Mouse (Mus musculus) CH12.LX (cell line): Measurements from ENCODE around the gene Car10. TPM values are rescaled to one million over a fixed set of nuclear protein-coding genes. Genes with fewer than 3 reads are reported as not detected.

Source experiments
- DNase-seq: peaks from one replicate; pipeline ENCODE4 v3.0.0-alpha.2; 2013; ENCODE audit errors: extremely low read depth
- H3K27ac ChIP-seq: 2 replicates; pipeline ENCODE4 v1.5.1; 2012; ENCODE audit warnings: low read depth, mild to moderate bottlenecking, control low read depth, moderate library complexity; ENCODE audit not compliant: insufficient read depth
- H3K27me3 ChIP-seq: replicated peaks from 2 replicates; pipeline ENCODE3; 2012; ENCODE audit warnings: inconsistent platforms
- H3K36me3 ChIP-seq, 2 experiments: replicated peaks in 1 of 2; 2 replicates each; pipeline versions ENCODE3 to v1.6.1; 2012; ENCODE audit warnings: inconsistent platforms in 1 of 2, low read length in 1 of 2, mild to moderate bottlenecking in 1 of 2, mixed read lengths in 1 of 2, moderate library complexity in 1 of 2; ENCODE audit not compliant: control insufficient read depth in 1 of 2, insufficient read depth in 1 of 2
- H3K4me1 ChIP-seq, 2 experiments: 2 replicates each; pipeline ENCODE4 v1.6.1; 2012; ENCODE audit warnings: inconsistent platforms in 1 of 2, moderate library complexity in 1 of 2; ENCODE audit not compliant: insufficient read depth in 2 of 2, control insufficient read depth in 1 of 2
- H3K4me2 ChIP-seq: 2 replicates; pipeline ENCODE4 v1.6.1; 2012; ENCODE audit warnings: low read depth, mild to moderate bottlenecking, control low read depth; ENCODE audit not compliant: poor library complexity, insufficient read depth, severe bottlenecking
- H3K4me3 ChIP-seq, 3 experiments: fragments of 150-350 bp in 1 of 3; sonication (generic) in 1 of 3; replicated peaks in 1 of 3; 2 replicates each; pipeline versions ENCODE3 to v1.5.1; 2011 to 2012; ENCODE audit warnings: low read depth in 2 of 3, low read length in 2 of 3, mild to moderate bottlenecking in 2 of 3, moderate library complexity in 2 of 3, control low read depth in 1 of 3, improper control_type of control experiment in 1 of 3, inconsistent platforms in 1 of 3, mixed read lengths in 1 of 3; ENCODE audit not compliant: poor library complexity in 1 of 3
- H3K79me2 ChIP-seq: replicated peaks from 2 replicates; pipeline ENCODE4 v1.6.1; 2012; ENCODE audit warnings: mild to moderate bottlenecking, moderate library complexity; ENCODE audit not compliant: control insufficient read depth, poor library complexity, insufficient read depth, severe bottlenecking; ENCODE audit errors: extremely low read depth
- H3K9ac ChIP-seq: 2 replicates; pipeline ENCODE4 v1.6.1; 2012; ENCODE audit warnings: low read depth, mild to moderate bottlenecking, control low read depth, moderate library complexity; ENCODE audit not compliant: insufficient read depth
- H3K9me3 ChIP-seq: replicated peaks from 2 replicates; pipeline ENCODE3; 2012; ENCODE audit warnings: low read length, inconsistent platforms, mixed read lengths
- CHD1 ChIP-seq: IDR thresholded peaks from 2 replicates; pipeline ENCODE4 v1.6.1; 2012; ENCODE audit warnings: low read depth, low read length, improper control_type of control experiment, inconsistent platforms
- CHD2 ChIP-seq: IDR thresholded peaks from 2 replicates; pipeline ENCODE4 v1.6.1; 2011; ENCODE audit warnings: low read length, improper control_type of control experiment
- E2F4 ChIP-seq: IDR thresholded peaks from 2 replicates; pipeline ENCODE4 v1.6.1; 2011; ENCODE audit warnings: low read depth, low read length, improper control_type of control experiment; ENCODE audit not compliant: insufficient replicate concordance
- ELF1 ChIP-seq: IDR thresholded peaks from 2 replicates; pipeline ENCODE4 v1.6.1; 2014; ENCODE audit warnings: low read depth, mild to moderate bottlenecking, inconsistent platforms, low read length, improper control_type of control experiment
- EP300 ChIP-seq: IDR thresholded peaks from 2 replicates; pipeline ENCODE4 v1.6.1; 2011; ENCODE audit warnings: low read length, improper control_type of control experiment
- ETS1 ChIP-seq: conservative IDR thresholded peaks from 2 replicates; pipeline ENCODE4 v1.6.1; 2012; ENCODE audit warnings: low read depth, mild to moderate bottlenecking, inconsistent platforms, low read length, improper control_type of control experiment, moderate library complexity
- HCFC1 ChIP-seq: IDR thresholded peaks from 2 replicates; pipeline ENCODE4 v1.6.1; 2012; ENCODE audit warnings: low read depth, mild to moderate bottlenecking, inconsistent platforms, low read length, improper control_type of control experiment
- IRF4 ChIP-seq: IDR thresholded peaks from 2 replicates; pipeline ENCODE4 v1.6.1; 2014; ENCODE audit warnings: low read depth, mild to moderate bottlenecking, inconsistent platforms, low read length, improper control_type of control experiment
- JUN ChIP-seq: IDR thresholded peaks from 2 replicates; pipeline ENCODE4 v1.6.1; 2011; ENCODE audit warnings: low read depth, mild to moderate bottlenecking, low read length, improper control_type of control experiment, moderate library complexity; ENCODE audit not compliant: insufficient read depth
- KAT2A ChIP-seq: IDR thresholded peaks from 2 replicates; pipeline ENCODE4 v1.6.1; 2012; ENCODE audit warnings: low read length, improper control_type of control experiment, inconsistent platforms; ENCODE audit not compliant: insufficient replicate concordance
- MAX ChIP-seq: IDR thresholded peaks from 2 replicates; pipeline ENCODE4 v1.6.1; 2011; ENCODE audit warnings: low read length, improper control_type of control experiment
- MAZ ChIP-seq: IDR thresholded peaks from 2 replicates; pipeline ENCODE4 v1.6.1; 2012; ENCODE audit warnings: low read depth, mild to moderate bottlenecking, inconsistent platforms, low read length, improper control_type of control experiment, moderate library complexity
- MEF2A ChIP-seq: IDR thresholded peaks from 2 replicates; pipeline ENCODE4 v1.6.1; 2014; ENCODE audit warnings: low read depth, mild to moderate bottlenecking, inconsistent platforms, low read length, improper control_type of control experiment, borderline replicate concordance
- NELFE ChIP-seq: IDR thresholded peaks from 2 replicates; pipeline ENCODE4 v1.6.1; 2011; ENCODE audit warnings: low read depth, low read length, improper control_type of control experiment
- RAD21 ChIP-seq: IDR thresholded peaks from 2 replicates; pipeline ENCODE4 v1.6.1; 2011; ENCODE audit warnings: low read depth, mild to moderate bottlenecking, low read length, improper control_type of control experiment, moderate library complexity
- RCOR1 ChIP-seq: conservative IDR thresholded peaks from 2 replicates; pipeline ENCODE4 v1.6.1; 2012; ENCODE audit warnings: low read depth, mild to moderate bottlenecking, inconsistent platforms, low read length, improper control_type of control experiment
- SIN3A ChIP-seq: IDR thresholded peaks from 2 replicates; pipeline ENCODE4 v1.6.1; 2012; ENCODE audit warnings: low read length, improper control_type of control experiment, inconsistent platforms
- SMC3 ChIP-seq: IDR thresholded peaks from 2 replicates; pipeline ENCODE4 v1.6.1; 2011; ENCODE audit warnings: low read depth, low read length, improper control_type of control experiment
- USF1 ChIP-seq: IDR thresholded peaks from 2 replicates; pipeline ENCODE4 v1.6.1; 2014; ENCODE audit warnings: low read depth, mild to moderate bottlenecking, inconsistent platforms, low read length, improper control_type of control experiment
- ZKSCAN1 ChIP-seq: IDR thresholded peaks from 2 replicates; pipeline ENCODE4 v1.6.1; 2012; ENCODE audit warnings: low read depth, inconsistent platforms, low read length, improper control_type of control experiment, borderline replicate concordance
- ZMIZ1 ChIP-seq: IDR thresholded peaks from 2 replicates; pipeline ENCODE4 v1.6.1; 2012; ENCODE audit warnings: low read depth, mild to moderate bottlenecking, inconsistent platforms, low read length, improper control_type of control experiment
- dilution Hi-C: fragments of 300-500 bp; cut with MboI; formaldehyde crosslinking; loops from 2 replicates; pipeline ENCODE4 v1.14.3; 2020; ENCODE audit warnings: low sequenced_read_pairs; ENCODE audit not compliant: extremely low pct_unique_long_range_greater_than_20kb, extremely low pct_ligation_motif_present
- in situ Hi-C: fragments of 300-500 bp; cut with MboI; formaldehyde crosslinking; loops from 3 replicates; pipeline ENCODE4 v1.14.3; 2019; ENCODE audit warnings: low sequenced_read_pairs, low pct_ligation_motif_present, low pct_unique_long_range_greater_than_20kb, mixed read lengths
- polyA plus RNA-seq: library from polyadenylated mRNA; unstranded; fragments of >175 nt; gene quantifications from 2 replicates; pipeline ENCODE4 v1.2.1, GENCODE M21; 2012; ENCODE audit warnings: low read depth; ENCODE audit not compliant: insufficient read length
- total RNA-seq, 2 experiments: library from RNA; depleted of rRNA; stranded (reverse); fragments of 300-350 nt in 1 of 2; fragments of >200 nt in 1 of 2; gene quantifications; 2 replicates each; pipeline ENCODE4 v1.2.3; 2012 to 2014

Gene Car10
- total and polyA plus RNA-seq, 3 experiments = not detected

- in situ Hi-C loops = no loop called here
Measured at GRCm38 (mm10) chr11:93099431-93100370, 1.9 kb downstream of the Car10 start.

GRCm38 (mm10) chr11:93100606-93101005 lies 2.8 kb downstream of the Car10 start:
- dilution Hi-C loops = no loop called here
- H3K27ac ChIP-seq = no peak overlapping the region
- in situ Hi-C loops = no loop called here

More at GRCm38 (mm10) chr11:93099431-93100370, 1.9 kb downstream of the Car10 start:
- Histone ChIP-seq H3K4me2 (no peak overlapping the region), H3K36me3 (no peaks in the 10 kb centered on the region), H3K79me2 (no peaks in the 10 kb centered on the region), H3K9me3 (peaks cover 74% of the 10 kb centered on the region), H3K27ac (no peak overlapping the region), H3K4me1 (no peaks in the 10 kb centered on the region), H3K27me3 (no peaks in the 10 kb centered on the region), H3K4me3 (no peak overlapping the region), H3K9ac (no peak overlapping the region)
- DNase-seq = no peak
- dilution Hi-C loops = no loop called here
- no peak for TF ChIP-seq ZKSCAN1
- TF ChIP-seq CHD1 = no peak
- no peak for TF ChIP-seq NELFE
- no peak for TF ChIP-seq RCOR1
- no peak for TF ChIP-seq EP300
- TF ChIP-seq MAX = no peak
- no peak for TF ChIP-seq ELF1
- no peak for TF ChIP-seq MEF2A
- TF ChIP-seq CHD2 = no peak
- TF ChIP-seq E2F4 = no peak

More at GRCm38 (mm10) chr11:93100606-93101005, 2.8 kb downstream of the Car10 start:
- Histone ChIP-seq H3K4me1 (no peaks in the 10 kb centered on the region), H3K4me3 (no peak overlapping the region), H3K4me2 (no peak overlapping the region), H3K9me3 (peaks cover 68% of the 10 kb centered on the region), H3K27me3 (no peaks in the 10 kb centered on the region), H3K9ac (no peak overlapping the region), H3K36me3 (no peaks in the 10 kb centered on the region), H3K79me2 (no peaks in the 10 kb centered on the region)
- DNase-seq = no peak
- no peak for TF ChIP-seq SIN3A
- no peak for TF ChIP-seq CHD2
- no peak for TF ChIP-seq CHD1
- TF ChIP-seq NELFE = no peak
- TF ChIP-seq ETS1 = no peak
- no peak for TF ChIP-seq SMC3
- no peak for TF ChIP-seq IRF4
- no peak for TF ChIP-seq RAD21
- no peak for TF ChIP-seq USF1
- TF ChIP-seq KAT2A = no peak
- no peak for TF ChIP-seq EP300
- TF ChIP-seq HCFC1 = no peak
- no peak for TF ChIP-seq JUN
- TF ChIP-seq ZMIZ1 = no peak
- no peak for TF ChIP-seq MAZ
